Mouse (Mus musculus): Measurements from ENCODE around the gene Uba7. TPM values are rescaled to one million over a fixed set of nuclear protein-coding genes. Genes with fewer than 3 reads are reported as not detected.

Uba7 gene
- 3.0 TPM in 2 replicates for polyA plus RNA-seq (2021; fragmentation: Nextera tagmentation)
- long read RNA-seq, experiment 1, partial matches to known transcripts: 2 of 4 reads
- long read RNA-seq, experiment 1, other reads (novel, unspliced or antisense): 0 of 4 reads
- long read RNA-seq, experiment 2, partial matches to known transcripts: 2 of 8 reads
- long read RNA-seq, experiment 2, other reads (novel, unspliced or antisense): 2 of 8 reads

GRCm38 (mm10) chr9:107975399-107976386 lies at the start of gene Uba7:
Uba7 (plus strand) TSS chr9:107975505.

GRCm38 (mm10) chr9:107928169-107928568 lies 47.1 kb upstream of the Uba7 start, which contains the start of gene Actl11:
Actl11 (plus strand) TSS chr9:107928469.

GRCm38 (mm10) chr9:107935374-107935773 lies 39.9 kb upstream of the Uba7 start, which contains the start of gene Camkv:
Camkv (plus strand) TSS chr9:107935674.

GRCm38 (mm10) chr9:107949922-107950235 lies 25.4 kb upstream of the Uba7 start, which contains the start of gene Traip:
Traip (plus strand) TSS chr9:107950136.

GRCm38 (mm10) chr9:107982681-107983346 lies 7.5 kb downstream of the Uba7 start, which contains the start of gene Gm20661:
Gm20661 (plus strand) TSS chr9:107983058.

GRCm38 (mm10) chr9:107985131-107986119 lies 10.1 kb downstream of the Uba7 start, which contains the start of gene Inka1:
Inka1 (minus strand) TSS chr9:107985879.

GRCm38 (mm10) chr9:107992197-107992596 lies 16.9 kb downstream of the Uba7 start, which contains the start of gene Cdhr4:
Cdhr4 (plus strand) TSS chr9:107992497.

GRCm38 (mm10) chr9:107996049-107996448 lies 20.7 kb downstream of the Uba7 start, which contains the start of gene Gm20662:
Gm20662 (plus strand) TSS chr9:107996349.

GRCm38 (mm10) chr9:108001922-108002770 lies 26.8 kb downstream of the Uba7 start, which contains the start of gene Ip6k1:
Ip6k1 (plus strand) TSS chr9:108002501.

Other genes with a start within 250 kb of the Uba7 start
- gene Rbm5, start 204.5 kb upstream of the Uba7 start, polyA plus RNA-seq (2021; fragmentation: Nextera tagmentation): 31.9 and 37.2 TPM in 2 replicates
- 20.0 and 20.5 TPM in 2 replicates for gene Rbm6, start 102.3 kb upstream of the Uba7 start, polyA plus RNA-seq (2021; fragmentation: Nextera tagmentation)
- gene Mon1a, start 87.4 kb upstream of the Uba7 start, polyA plus RNA-seq (2021; fragmentation: Nextera tagmentation): 22.7 and 22.9 TPM in 2 replicates
- gene Mst1r, start 68.6 kb upstream of the Uba7 start, polyA plus RNA-seq (2021; fragmentation: Nextera tagmentation): 0.25 and 0.41 TPM in 2 replicates
- not detected in 2 replicates for gene Actl11, start 47.0 kb upstream of the Uba7 start, polyA plus RNA-seq (2021; fragmentation: Nextera tagmentation)
- gene Camkv, start 39.8 kb upstream of the Uba7 start, polyA plus RNA-seq (2021; fragmentation: Nextera tagmentation): 314 and 331 TPM in 2 replicates
- gene Traip, start 25.4 kb upstream of the Uba7 start, polyA plus RNA-seq (2021; fragmentation: Nextera tagmentation): 2.6 and 3.4 TPM in 2 replicates
- gene Gm20661, start 7.6 kb downstream of the Uba7 start, polyA plus RNA-seq (2021; fragmentation: Nextera tagmentation): 0.18 and 0.20 TPM in 2 replicates
- gene Inka1, start 10.4 kb downstream of the Uba7 start, polyA plus RNA-seq (2021; fragmentation: Nextera tagmentation): 6.1 and 7.3 TPM in 2 replicates
- 4.6 and 7.8 TPM in 2 replicates for gene Cdhr4, start 17.0 kb downstream of the Uba7 start, polyA plus RNA-seq (2021; fragmentation: Nextera tagmentation)
- not detected in 2 replicates for gene Gm20662, start 20.8 kb downstream of the Uba7 start, polyA plus RNA-seq (2021; fragmentation: Nextera tagmentation)
- gene Ip6k1, start 27.0 kb downstream of the Uba7 start, polyA plus RNA-seq (2021; fragmentation: Nextera tagmentation): 22.1 and 23.0 TPM in 2 replicates
- gene Gmppb, start 73.7 kb downstream of the Uba7 start, polyA plus RNA-seq (2021; fragmentation: Nextera tagmentation): 20.7 and 34.1 TPM in 2 replicates
- 0.51 and 0.60 TPM in 2 replicates for gene Amigo3, start 77.7 kb downstream of the Uba7 start, polyA plus RNA-seq (2021; fragmentation: Nextera tagmentation)
- gene Mst1, start 104.9 kb downstream of the Uba7 start, polyA plus RNA-seq (2021; fragmentation: Nextera tagmentation): not detected in 2 replicates
- gene Rnf123, start 107.8 kb downstream of the Uba7 start, polyA plus RNA-seq (2021; fragmentation: Nextera tagmentation): 29.2 TPM in 2 replicates
- 14.8 and 15.5 TPM in 2 replicates for gene Apeh, start 119.1 kb downstream of the Uba7 start, polyA plus RNA-seq (2021; fragmentation: Nextera tagmentation)
- 21.9 and 23.1 TPM in 2 replicates for gene Bsn, start 214.9 kb downstream of the Uba7 start, polyA plus RNA-seq (2021; fragmentation: Nextera tagmentation)

Measured in layer of hippocampus, adult 6 months (tissue).